Mouse (Mus musculus) lung, adult 2 months (tissue): ENCODE measurements around the gene Sox5.

Experiments
- CTCF ChIP-seq: fragments of 200-500 bp; IDR thresholded peaks from 2 replicates; pipeline ENCODE4 v1.5.1; 2011; ENCODE audit warnings: mild to moderate bottlenecking, low read length, control low read depth; ENCODE audit not compliant: insufficient read depth
- POLR2A ChIP-seq: fragments of 200-500 bp; IDR thresholded peaks from 2 replicates; pipeline ENCODE4 v1.6.1; 2011; ENCODE audit warnings: low read depth, mild to moderate bottlenecking, control low read depth, low read length, borderline replicate concordance; ENCODE audit errors: extremely low read depth

GRCm38 (mm10) chr6:144750197-144750596 is 31.6 kb downstream of the Sox5 start:
- no peak for TF ChIP-seq CTCF
- TF ChIP-seq POLR2A, result no peak
